Mouse (Mus musculus): Measurements from ENCODE around the gene Olfr1031. TPM values are rescaled to one million over a fixed set of nuclear protein-coding genes. Genes with fewer than 3 reads are reported as not detected.
"Not testable (repeated sequence)": the region's sequence is repeated elsewhere in the genome, so short reads cannot be mapped to it uniquely, and the experiment has no call there.

Gene Olfr1031
- polyA plus RNA-seq (2015; fragmentation: Nextera tagmentation; extraction: Ambion mirVana): not detected in 2 replicates

- H3K36me3 ChIP-seq: no peaks in the 10 kb centered on the region
- H3K4me3 ChIP-seq: no peak within 1 kb of the TSS
- H3K4me1 ChIP-seq: no peaks in the 10 kb centered on the region
- WGBS: 61% methylated on average over 3 of the region's 3 CpGs
- no peak for ATAC-seq (replicated peaks)
- H3K9me3 ChIP-seq: no peaks in the 10 kb centered on the region
- H3K27me3 ChIP-seq: no peaks in the 10 kb centered on the region
- no peak within 1 kb of the TSS for H3K9ac ChIP-seq (replicated peaks)
- H3K27ac ChIP-seq (replicated peaks): no peak within 1 kb of the TSS
- no peak within 1 kb of the TSS for H3K4me2 ChIP-seq (replicated peaks)
Measured at GRCm38 (mm10) chr2:85990004-85990403, at the start of gene Olfr1031. Olfr1031 (plus strand) TSS chr2:85990304.

- H3K27me3 ChIP-seq: no peaks in the 10 kb centered on the region
- H3K4me2 ChIP-seq (replicated peaks): no peak within 1 kb of the TSS
- no peak within 1 kb of the TSS for H3K9ac ChIP-seq (replicated peaks)
- WGBS: 75% methylated on average over 1 of the region's 1 CpGs
- ATAC-seq (replicated peaks): no peak
- H3K9me3 ChIP-seq: no peaks in the 10 kb centered on the region
- no peak within 1 kb of the TSS for H3K27ac ChIP-seq (replicated peaks)
- no peaks in the 10 kb centered on the region for H3K36me3 ChIP-seq
- H3K4me1 ChIP-seq: no peaks in the 10 kb centered on the region
- no peak within 1 kb of the TSS for H3K4me3 ChIP-seq
Measured at GRCm38 (mm10) chr2:85950137-85950536, 40.0 kb upstream of the Olfr1031 start, which contains the start of gene Olfr1028. Olfr1028 (plus strand) TSS chr2:85950437.

GRCm38 (mm10) chr2:85973595-85973994, 16.5 kb upstream of the Olfr1031 start, which contains the start of gene Olfr1029:
Olfr1029 (plus strand) TSS chr2:85973895.
- no peak for ATAC-seq (replicated peaks)
- H3K4me2 ChIP-seq (replicated peaks): no peak within 1 kb of the TSS
- no peak within 1 kb of the TSS for H3K4me3 ChIP-seq
- H3K27ac ChIP-seq (replicated peaks): no peak within 1 kb of the TSS
- no peaks in the 10 kb centered on the region for H3K36me3 ChIP-seq
- WGBS: 86% methylated on average over 2 of the region's 2 CpGs
- no peaks in the 10 kb centered on the region for H3K9me3 ChIP-seq
- no peaks in the 10 kb centered on the region for H3K4me1 ChIP-seq
- no peak within 1 kb of the TSS for H3K9ac ChIP-seq (replicated peaks)
- no peaks in the 10 kb centered on the region for H3K27me3 ChIP-seq

- Histone ChIP-seq H3K4me3 (no peak within 1 kb of the TSS), H3K4me1 (no peaks in the 10 kb centered on the region), H3K27me3 (no peaks in the 10 kb centered on the region), H3K4me2 (replicated peaks) (no peak within 1 kb of the TSS), H3K9me3 (no peaks in the 10 kb centered on the region), H3K36me3 (no peaks in the 10 kb centered on the region), H3K27ac (replicated peaks) (no peak within 1 kb of the TSS), H3K9ac (replicated peaks) (no peak within 1 kb of the TSS)
- WGBS: 72% methylated on average over 1 of the region's 1 CpGs
- ATAC-seq (replicated peaks): no peak
Measured at GRCm38 (mm10) chr2:85978976-85979375, 11.1 kb upstream of the Olfr1031 start, which contains the start of gene Olfr1030. Olfr1030 (plus strand) TSS chr2:85979276.

GRCm38 (mm10) chr2:86005240-86005639, 15.1 kb downstream of the Olfr1031 start, which contains the start of gene Olfr1032:
Olfr1032 (plus strand) TSS chr2:86005540.
- Histone ChIP-seq H3K4me1 (no peaks in the 10 kb centered on the region), H3K36me3 (no peaks in the 10 kb centered on the region), H3K4me3 (no peak within 1 kb of the TSS), H3K9ac (replicated peaks) (no peak within 1 kb of the TSS), H3K9me3 (no peaks in the 10 kb centered on the region), H3K27me3 (no peaks in the 10 kb centered on the region), H3K27ac (replicated peaks) (no peak within 1 kb of the TSS), H3K4me2 (replicated peaks) (no peak within 1 kb of the TSS)
- no peak for ATAC-seq (replicated peaks)
- 88% methylated on average over 7 of the region's 7 CpGs for whole genome bisulfite sequencing

GRCm38 (mm10) chr2:86020406-86020805, 30.3 kb downstream of the Olfr1031 start, which contains the start of gene Olfr1033:
Olfr1033 (plus strand) TSS chr2:86020633.
- not testable (repeated sequence) for ATAC-seq (replicated peaks); H3K27me3 ChIP-seq; H3K27ac ChIP-seq (replicated peaks); H3K9ac ChIP-seq (replicated peaks); H3K9me3 ChIP-seq; H3K4me1 ChIP-seq; H3K36me3 ChIP-seq
- H3K4me3 ChIP-seq: peak within 1 kb of the TSS; percentile 35
- peak within 1 kb of the TSS; percentile 40 for H3K4me2 ChIP-seq (replicated peaks)
- 9% methylated on average over 11 of the region's 11 CpGs for WGBS

GRCm38 (mm10) chr2:86021518-86021917, 31.4 kb downstream of the Olfr1031 start:
- not testable (repeated sequence) for H3K36me3 ChIP-seq; H3K27ac ChIP-seq (replicated peaks); H3K4me2 ChIP-seq (replicated peaks); H3K4me3 ChIP-seq; H3K27me3 ChIP-seq; H3K4me1 ChIP-seq; ATAC-seq (replicated peaks); H3K9me3 ChIP-seq; H3K9ac ChIP-seq (replicated peaks)
- WGBS: 81% methylated on average over 5 of the region's 9 CpGs

Other genes with a start within 250 kb of the Olfr1031 start
- not detected in 2 replicates for gene Olfr1012, start 227.5 kb upstream of the Olfr1031 start, polyA plus RNA-seq (2015; fragmentation: Nextera tagmentation; extraction: Ambion mirVana)
- gene Olfr1013, start 223.2 kb upstream of the Olfr1031 start, polyA plus RNA-seq (2015; fragmentation: Nextera tagmentation; extraction: Ambion mirVana): not detected in 2 replicates
- gene Olfr1014, start 217.6 kb upstream of the Olfr1031 start, polyA plus RNA-seq (2015; fragmentation: Nextera tagmentation; extraction: Ambion mirVana): not detected in 2 replicates
- not detected in 2 replicates for gene Olfr1015, start 208.3 kb upstream of the Olfr1031 start, polyA plus RNA-seq (2015; fragmentation: Nextera tagmentation; extraction: Ambion mirVana)
- gene Olfr1016, start 187.8 kb upstream of the Olfr1031 start, polyA plus RNA-seq (2015; fragmentation: Nextera tagmentation; extraction: Ambion mirVana): not detected in 2 replicates
- gene Olfr1018, start 171.8 kb upstream of the Olfr1031 start, polyA plus RNA-seq (2015; fragmentation: Nextera tagmentation; extraction: Ambion mirVana): not detected in 2 replicates
- gene Olfr1019, start 144.8 kb upstream of the Olfr1031 start, polyA plus RNA-seq (2015; fragmentation: Nextera tagmentation; extraction: Ambion mirVana): not detected in 2 replicates
- not detected in 2 replicates for gene Olfr1020, start 143.3 kb upstream of the Olfr1031 start, polyA plus RNA-seq (2015; fragmentation: Nextera tagmentation; extraction: Ambion mirVana)
- gene Olfr1022, start 121.7 kb upstream of the Olfr1031 start, polyA plus RNA-seq (2015; fragmentation: Nextera tagmentation; extraction: Ambion mirVana): not detected in 2 replicates
- not detected in 2 replicates for gene Olfr1023, start 104.7 kb upstream of the Olfr1031 start, polyA plus RNA-seq (2015; fragmentation: Nextera tagmentation; extraction: Ambion mirVana)
- not detected in 2 replicates for gene Olfr1024, start 85.3 kb upstream of the Olfr1031 start, polyA plus RNA-seq (2015; fragmentation: Nextera tagmentation; extraction: Ambion mirVana)
- gene Olfr1025-ps1, start 75.1 kb upstream of the Olfr1031 start, polyA plus RNA-seq (2015; fragmentation: Nextera tagmentation; extraction: Ambion mirVana): not detected in 2 replicates
- gene Olfr1026, start 68.7 kb upstream of the Olfr1031 start, polyA plus RNA-seq (2015; fragmentation: Nextera tagmentation; extraction: Ambion mirVana): not detected in 2 replicates
- not detected in 2 replicates for gene Olfr1028, start 39.9 kb upstream of the Olfr1031 start, polyA plus RNA-seq (2015; fragmentation: Nextera tagmentation; extraction: Ambion mirVana)
- not detected in 2 replicates for gene Olfr1029, start 16.4 kb upstream of the Olfr1031 start, polyA plus RNA-seq (2015; fragmentation: Nextera tagmentation; extraction: Ambion mirVana)
- gene Olfr1030, start 11.0 kb upstream of the Olfr1031 start, polyA plus RNA-seq (2015; fragmentation: Nextera tagmentation; extraction: Ambion mirVana): not detected in 2 replicates
- not detected in 2 replicates for gene Olfr1032, start 15.2 kb downstream of the Olfr1031 start, polyA plus RNA-seq (2015; fragmentation: Nextera tagmentation; extraction: Ambion mirVana)
- not detected in 2 replicates for gene Olfr1033, start 30.3 kb downstream of the Olfr1031 start, polyA plus RNA-seq (2015; fragmentation: Nextera tagmentation; extraction: Ambion mirVana)
- not detected in 2 replicates for gene Olfr1034, start 55.6 kb downstream of the Olfr1031 start, polyA plus RNA-seq (2015; fragmentation: Nextera tagmentation; extraction: Ambion mirVana)
- gene Olfr1036, start 83.7 kb downstream of the Olfr1031 start, polyA plus RNA-seq (2015; fragmentation: Nextera tagmentation; extraction: Ambion mirVana): not detected in 2 replicates
- gene Olfr1037, start 97.1 kb downstream of the Olfr1031 start, polyA plus RNA-seq (2015; fragmentation: Nextera tagmentation; extraction: Ambion mirVana): not detected in 2 replicates
- gene Olfr1039, start 145.6 kb downstream of the Olfr1031 start, polyA plus RNA-seq (2015; fragmentation: Nextera tagmentation; extraction: Ambion mirVana): not detected in 2 replicates
- gene Olfr1040, start 156.4 kb downstream of the Olfr1031 start, polyA plus RNA-seq (2015; fragmentation: Nextera tagmentation; extraction: Ambion mirVana): not detected in 2 replicates
- gene Olfr1042, start 171.5 kb downstream of the Olfr1031 start, polyA plus RNA-seq (2015; fragmentation: Nextera tagmentation; extraction: Ambion mirVana): not detected in 2 replicates
- gene Olfr1043, start 177.2 kb downstream of the Olfr1031 start, polyA plus RNA-seq (2015; fragmentation: Nextera tagmentation; extraction: Ambion mirVana): not detected in 2 replicates
- not detected in 2 replicates for gene Olfr1044, start 187.5 kb downstream of the Olfr1031 start, polyA plus RNA-seq (2015; fragmentation: Nextera tagmentation; extraction: Ambion mirVana)
- gene Olfr52, start 195.4 kb downstream of the Olfr1031 start, polyA plus RNA-seq (2015; fragmentation: Nextera tagmentation; extraction: Ambion mirVana): not detected in 2 replicates
- gene Olfr1045, start 212.7 kb downstream of the Olfr1031 start, polyA plus RNA-seq (2015; fragmentation: Nextera tagmentation; extraction: Ambion mirVana): not detected in 2 replicates
- gene Olfr1046, start 229.0 kb downstream of the Olfr1031 start, polyA plus RNA-seq (2015; fragmentation: Nextera tagmentation; extraction: Ambion mirVana): not detected in 2 replicates
- not detected in 2 replicates for gene Olfr1047, start 241.1 kb downstream of the Olfr1031 start, polyA plus RNA-seq (2015; fragmentation: Nextera tagmentation; extraction: Ambion mirVana)
- gene Olfr1048, start 250.0 kb downstream of the Olfr1031 start, polyA plus RNA-seq (2015; fragmentation: Nextera tagmentation; extraction: Ambion mirVana): not detected in 2 replicates

Data from forebrain, embryonic 15.5 days (tissue).